Mouse (Mus musculus): ENCODE measurements around the gene Ppp4r3a.

Ppp4r3a gene

GRCm38 (mm10) chr12:100991119-100991518 lies 92.4 kb downstream of the Ppp4r3a start:
- DNase-seq (ENCODE audit: low spot score): no peak

- no peak for DNase-seq (ENCODE audit: low spot score)
Measured at GRCm38 (mm10) chr12:100990291-100990690, 93.2 kb downstream of the Ppp4r3a start.

GRCm38 (mm10) chr12:100989780-100990288 lies 93.7 kb downstream of the Ppp4r3a start:
- no peak for DNase-seq (ENCODE audit: low spot score)

Data from urinary bladder, postnatal 25 days (tissue).